Mouse (Mus musculus) CH12.LX (cell line): Measurements from ENCODE around the gene Aasdh. TPM values are rescaled to one million over a fixed set of nuclear protein-coding genes. Genes with fewer than 3 reads are reported as not detected.

Source experiments
- DNase-seq: peaks from one replicate; pipeline ENCODE4 v3.0.0-alpha.2; 2013; ENCODE audit errors: extremely low read depth
- H3K27ac ChIP-seq: 2 replicates; pipeline ENCODE4 v1.5.1; 2012; ENCODE audit warnings: low read depth, mild to moderate bottlenecking, control low read depth, moderate library complexity; ENCODE audit not compliant: insufficient read depth
- H3K27me3 ChIP-seq: replicated peaks from 2 replicates; pipeline ENCODE3; 2012; ENCODE audit warnings: inconsistent platforms
- H3K36me3 ChIP-seq, 2 experiments: replicated peaks in 1 of 2; 2 replicates each; pipeline versions ENCODE3 to v1.6.1; 2012; ENCODE audit warnings: inconsistent platforms in 1 of 2, low read length in 1 of 2, mild to moderate bottlenecking in 1 of 2, mixed read lengths in 1 of 2, moderate library complexity in 1 of 2; ENCODE audit not compliant: control insufficient read depth in 1 of 2, insufficient read depth in 1 of 2
- H3K4me1 ChIP-seq, 2 experiments: 2 replicates each; pipeline ENCODE4 v1.6.1; 2012; ENCODE audit warnings: inconsistent platforms in 1 of 2, moderate library complexity in 1 of 2; ENCODE audit not compliant: insufficient read depth in 2 of 2, control insufficient read depth in 1 of 2
- H3K4me2 ChIP-seq: 2 replicates; pipeline ENCODE4 v1.6.1; 2012; ENCODE audit warnings: low read depth, mild to moderate bottlenecking, control low read depth; ENCODE audit not compliant: poor library complexity, insufficient read depth, severe bottlenecking
- H3K4me3 ChIP-seq, 3 experiments: fragments of 150-350 bp in 1 of 3; sonication (generic) in 1 of 3; replicated peaks in 1 of 3; 2 replicates each; pipeline versions ENCODE3 to v1.5.1; 2011 to 2012; ENCODE audit warnings: low read depth in 2 of 3, low read length in 2 of 3, mild to moderate bottlenecking in 2 of 3, moderate library complexity in 2 of 3, control low read depth in 1 of 3, improper control_type of control experiment in 1 of 3, inconsistent platforms in 1 of 3, mixed read lengths in 1 of 3; ENCODE audit not compliant: poor library complexity in 1 of 3
- H3K79me2 ChIP-seq: replicated peaks from 2 replicates; pipeline ENCODE4 v1.6.1; 2012; ENCODE audit warnings: mild to moderate bottlenecking, moderate library complexity; ENCODE audit not compliant: control insufficient read depth, poor library complexity, insufficient read depth, severe bottlenecking; ENCODE audit errors: extremely low read depth
- H3K9ac ChIP-seq: 2 replicates; pipeline ENCODE4 v1.6.1; 2012; ENCODE audit warnings: low read depth, mild to moderate bottlenecking, control low read depth, moderate library complexity; ENCODE audit not compliant: insufficient read depth
- H3K9me3 ChIP-seq: replicated peaks from 2 replicates; pipeline ENCODE3; 2012; ENCODE audit warnings: low read length, inconsistent platforms, mixed read lengths
- CTCF ChIP-seq, 2 experiments: IDR thresholded peaks in 1 of 2; conservative IDR thresholded peaks in 1 of 2; 2 replicates each; pipeline ENCODE4 v1.5.1; 2011 to 2012; ENCODE audit warnings: low read depth in 2 of 2, low read length in 2 of 2, improper control_type of control experiment in 1 of 2, inconsistent platforms in 1 of 2, mild to moderate bottlenecking in 1 of 2, moderate library complexity in 1 of 2
- E2F4 ChIP-seq: IDR thresholded peaks from 2 replicates; pipeline ENCODE4 v1.6.1; 2011; ENCODE audit warnings: low read depth, low read length, improper control_type of control experiment; ENCODE audit not compliant: insufficient replicate concordance
- ETS1 ChIP-seq: conservative IDR thresholded peaks from 2 replicates; pipeline ENCODE4 v1.6.1; 2012; ENCODE audit warnings: low read depth, mild to moderate bottlenecking, inconsistent platforms, low read length, improper control_type of control experiment, moderate library complexity
- HCFC1 ChIP-seq: IDR thresholded peaks from 2 replicates; pipeline ENCODE4 v1.6.1; 2012; ENCODE audit warnings: low read depth, mild to moderate bottlenecking, inconsistent platforms, low read length, improper control_type of control experiment
- JUN ChIP-seq: IDR thresholded peaks from 2 replicates; pipeline ENCODE4 v1.6.1; 2011; ENCODE audit warnings: low read depth, mild to moderate bottlenecking, low read length, improper control_type of control experiment, moderate library complexity; ENCODE audit not compliant: insufficient read depth
- MEF2A ChIP-seq: IDR thresholded peaks from 2 replicates; pipeline ENCODE4 v1.6.1; 2014; ENCODE audit warnings: low read depth, mild to moderate bottlenecking, inconsistent platforms, low read length, improper control_type of control experiment, borderline replicate concordance
- NELFE ChIP-seq: IDR thresholded peaks from 2 replicates; pipeline ENCODE4 v1.6.1; 2011; ENCODE audit warnings: low read depth, low read length, improper control_type of control experiment
- POLR2A ChIP-seq: IDR thresholded peaks from 2 replicates; pipeline ENCODE4 v1.6.1; 2011; ENCODE audit warnings: low read depth, mild to moderate bottlenecking, improper control_type of control experiment, low read length
- SMC3 ChIP-seq: IDR thresholded peaks from 2 replicates; pipeline ENCODE4 v1.6.1; 2011; ENCODE audit warnings: low read depth, low read length, improper control_type of control experiment
- TBP ChIP-seq: conservative IDR thresholded peaks from 2 replicates; pipeline ENCODE4 v1.6.1; 2011; ENCODE audit warnings: low read depth, low read length, improper control_type of control experiment
- TCF12 ChIP-seq: IDR thresholded peaks from 2 replicates; pipeline ENCODE4 v1.6.1; 2014; ENCODE audit warnings: low read depth, mild to moderate bottlenecking, inconsistent platforms, low read length, improper control_type of control experiment
- USF1 ChIP-seq: IDR thresholded peaks from 2 replicates; pipeline ENCODE4 v1.6.1; 2014; ENCODE audit warnings: low read depth, mild to moderate bottlenecking, inconsistent platforms, low read length, improper control_type of control experiment
- USF2 ChIP-seq: conservative IDR thresholded peaks from 2 replicates; pipeline ENCODE4 v1.6.1; 2011; ENCODE audit warnings: low read depth, low read length, improper control_type of control experiment
- ZKSCAN1 ChIP-seq: IDR thresholded peaks from 2 replicates; pipeline ENCODE4 v1.6.1; 2012; ENCODE audit warnings: low read depth, inconsistent platforms, low read length, improper control_type of control experiment, borderline replicate concordance
- ZMIZ1 ChIP-seq: IDR thresholded peaks from 2 replicates; pipeline ENCODE4 v1.6.1; 2012; ENCODE audit warnings: low read depth, mild to moderate bottlenecking, inconsistent platforms, low read length, improper control_type of control experiment
- dilution Hi-C: fragments of 300-500 bp; cut with MboI; formaldehyde crosslinking; loops from 2 replicates; pipeline ENCODE4 v1.14.3; 2020; ENCODE audit warnings: low sequenced_read_pairs; ENCODE audit not compliant: extremely low pct_unique_long_range_greater_than_20kb, extremely low pct_ligation_motif_present
- in situ Hi-C: fragments of 300-500 bp; cut with MboI; formaldehyde crosslinking; loops from 3 replicates; pipeline ENCODE4 v1.14.3; 2019; ENCODE audit warnings: low sequenced_read_pairs, low pct_ligation_motif_present, low pct_unique_long_range_greater_than_20kb, mixed read lengths
- polyA plus RNA-seq: library from polyadenylated mRNA; unstranded; fragments of >175 nt; gene quantifications from 2 replicates; pipeline ENCODE4 v1.2.1, GENCODE M21; 2012; ENCODE audit warnings: low read depth; ENCODE audit not compliant: insufficient read length
- total RNA-seq, 2 experiments: library from RNA; depleted of rRNA; stranded (reverse); fragments of 300-350 nt in 1 of 2; fragments of >200 nt in 1 of 2; gene quantifications; 2 replicates each; pipeline ENCODE4 v1.2.3; 2012 to 2014

Aasdh gene
- total and polyA plus RNA-seq, 3 experiments = 20.9 to 24.2 (median 21.0) TPM

- Histone ChIP-seq H3K9ac (no peak overlapping the region), H3K79me2 (no peaks in the 10 kb centered on the region), H3K36me3 (no peaks in the 10 kb centered on the region), H3K27me3 (no peaks in the 10 kb centered on the region), H3K9me3 (no peaks in the 10 kb centered on the region), H3K4me2 (no peak overlapping the region), H3K4me3 (no peak overlapping the region), H3K27ac (no peak overlapping the region)
- no peak for DNase-seq
- dilution Hi-C loops = no loop called here
- in situ Hi-C loops = loop anchor here (25.0 kb wide), 1 partner anchor 260 kb away; the partner anchor contains the start of gene Cep135
- no peak for TF ChIP-seq ETS1
- no peak for TF ChIP-seq USF1
- no peak for TF ChIP-seq NELFE
- TF ChIP-seq, all 38 proteins: peak for 0
- H3K4me1 ChIP-seq = peaks cover 8 to 9% of the 10 kb centered on the region in 2 experiments
Observed at GRCm38 (mm10) chr5:76847106-76847505, 58.2 kb downstream of the Aasdh start.

GRCm38 (mm10) chr5:76844618-76845186, 60.6 kb downstream of the Aasdh start:
- Histone ChIP-seq H3K4me3 (no peak overlapping the region), H3K9me3 (no peaks in the 10 kb centered on the region), H3K4me1 (peaks cover 5 to 8% of the 10 kb centered on the region in 2 experiments), H3K36me3 (no peaks in the 10 kb centered on the region), H3K79me2 (no peaks in the 10 kb centered on the region), H3K27me3 (no peaks in the 10 kb centered on the region), H3K9ac (no peak overlapping the region), H3K4me2 (no peak overlapping the region), H3K27ac (no peak overlapping the region)
- DNase-seq = no peak
- in situ Hi-C loops = loop anchor here (25.0 kb wide), 1 partner anchor 257 kb away; the partner anchor contains the start of gene Cep135
- no peak for TF ChIP-seq MEF2A
- no peak for TF ChIP-seq SMC3
- TF ChIP-seq POLR2A = no peak
- TF ChIP-seq ZKSCAN1 = no peak
- no peak for TF ChIP-seq E2F4
- no peak for TF ChIP-seq NELFE
- no peak for TF ChIP-seq TBP
- no peak for TF ChIP-seq USF2
- TF ChIP-seq TCF12 = no peak
- TF ChIP-seq HCFC1 = no peak
- no peak for TF ChIP-seq ETS1
- no peak for TF ChIP-seq ZMIZ1
- TF ChIP-seq CTCF (conservative IDR thresholded peaks at IDR 0.05 in 1 of 2, IDR thresholded peaks at IDR 0.05 in 1 of 2; ENCODE audit: low read depth in 2 of 2, low read length in 2 of 2) = no peak
- TF ChIP-seq JUN = no peak
- TF ChIP-seq, all 38 proteins: peak for 0
- dilution Hi-C loops = no loop called here
